Mouse (Mus musculus): Measurements from ENCODE around the gene Olig1.

DNA sequence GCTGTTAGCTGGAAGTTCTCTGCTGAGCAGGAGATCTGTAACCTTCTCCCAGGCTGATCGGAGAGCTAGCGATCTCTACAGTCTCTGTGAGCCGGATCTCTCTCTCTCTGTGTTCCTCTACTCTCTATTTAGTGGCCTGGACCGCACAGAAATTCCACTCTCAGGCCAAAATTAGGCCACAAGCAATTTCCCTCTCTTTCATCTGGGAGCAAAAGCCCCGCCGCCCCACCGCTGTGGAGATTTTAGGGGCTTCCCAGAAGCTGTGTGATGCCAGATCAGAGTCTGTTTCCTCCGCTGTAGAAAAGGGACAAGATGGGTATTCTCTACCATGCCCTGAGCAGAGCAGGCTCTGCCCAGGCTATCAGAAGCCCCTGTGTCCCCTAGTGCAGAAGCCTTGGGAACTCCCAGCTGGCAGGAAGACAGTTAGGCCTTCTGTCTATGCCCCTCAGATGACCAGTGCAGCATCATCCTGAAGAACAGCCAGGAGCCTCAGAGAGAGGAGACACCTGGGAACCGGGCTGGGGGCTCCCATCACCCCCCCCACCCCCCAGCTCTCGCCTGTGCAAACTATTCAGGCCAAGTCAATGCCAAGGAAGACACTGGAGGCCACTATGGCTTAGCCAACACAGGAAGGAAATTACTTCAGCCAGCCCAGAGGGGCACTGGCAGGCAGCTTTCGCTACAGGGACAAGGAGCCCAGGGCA lies 36.2 kb upstream of the Olig1 start:
- TF ChIP-seq POLR2A (IDR thresholded peaks at IDR 0.05; ENCODE audit: low read depth, low read length), result no peak
- TF ChIP-seq CTCF (IDR thresholded peaks at IDR 0.05; ENCODE audit: extremely low read depth, insufficient read length, insufficient replicate concordance, low read depth, low read length), result no peak

All from small intestine, adult 2 months (tissue).